Mouse (Mus musculus): ENCODE data around the gene Trpc4ap. TPM values are rescaled to one million over a fixed set of nuclear protein-coding genes. Genes with fewer than 3 reads are reported as not detected.

Gene Trpc4ap
- polyA plus RNA-seq, 1 experiment from 2014 or later: 66.5 TPM

- no peaks in the 10 kb centered on the region; the same call in 1 of the 2 replicates for H3K4me1 ChIP-seq (replicated peaks; ENCODE audit: control insufficient read depth, insufficient read depth)
- H3K36me3 ChIP-seq (ENCODE audit: control insufficient read depth, insufficient read depth, low read length): peaks cover 6% of the 10 kb centered on the region; the same call in 1 of the 2 replicates
- H3K27ac ChIP-seq (replicated peaks): no peak overlapping the region
- ATAC-seq (ENCODE audit: low FRiP score, low TSS enrichment) (no peak), DNase-seq (ENCODE audit: low spot score) (peak; percentile 86)
- no peak for TF ChIP-seq EP300 (optimal IDR thresholded peaks at IDR 0.05)
- TF ChIP-seq CTCF (IDR thresholded peaks at IDR 0.05; ENCODE audit: low read depth): peak; percentile 93
- H3K4me3 ChIP-seq (ENCODE audit: low read depth, low read length): no peak overlapping the region
- WGBS: 68% methylated on average over 21 of the region's 21 CpGs
- H3K4me2 ChIP-seq (replicated peaks; ENCODE audit: low read depth): no peak overlapping the region
- H3K27me3 ChIP-seq (ENCODE audit: control insufficient read depth, insufficient read depth, low read length): no peaks in the 10 kb centered on the region
- H3K9me3 ChIP-seq (ENCODE audit: control insufficient read depth, low read length): no peaks in the 10 kb centered on the region
- H3K9ac ChIP-seq (ENCODE audit: low read length): no peak overlapping the region
Measured at GRCm38 (mm10) chr2:155627030-155627738, 65.0 kb downstream of the Trpc4ap start.

- WGBS: 50% methylated on average over 15 of the region's 15 CpGs
- Histone ChIP-seq H3K36me3 (ENCODE audit: control insufficient read depth, insufficient read depth, low read length) (peaks cover 3% of the 10 kb centered on the region; the same call in 1 of the 2 replicates), H3K4me1 (replicated peaks; ENCODE audit: control insufficient read depth, insufficient read depth) (no peaks in the 10 kb centered on the region; the same call in 1 of the 2 replicates), H3K27ac (replicated peaks) (no peak overlapping the region), H3K4me3 (ENCODE audit: low read depth, low read length) (no peak overlapping the region), H3K27me3 (ENCODE audit: control insufficient read depth, insufficient read depth, low read length) (no peaks in the 10 kb centered on the region), H3K9ac (ENCODE audit: low read length) (no peak overlapping the region), H3K4me2 (replicated peaks; ENCODE audit: low read depth) (no peak overlapping the region), H3K9me3 (ENCODE audit: control insufficient read depth, low read length) (no peaks in the 10 kb centered on the region)
- DNase-seq (ENCODE audit: low spot score) (no peak), ATAC-seq (ENCODE audit: low FRiP score, low TSS enrichment) (no peak)
- no peak for TF ChIP-seq EP300 (optimal IDR thresholded peaks at IDR 0.05)
- TF ChIP-seq CTCF (IDR thresholded peaks at IDR 0.05; ENCODE audit: low read depth): no peak
Measured at GRCm38 (mm10) chr2:155626277-155626676, 65.9 kb downstream of the Trpc4ap start.

- Histone ChIP-seq H3K4me1 (replicated peaks; ENCODE audit: control insufficient read depth, insufficient read depth) (no peaks in the 10 kb centered on the region; the same call in 1 of the 2 replicates), H3K4me3 (ENCODE audit: low read depth, low read length) (no peak overlapping the region), H3K4me2 (replicated peaks; ENCODE audit: low read depth) (no peak overlapping the region), H3K27me3 (ENCODE audit: control insufficient read depth, insufficient read depth, low read length) (no peaks in the 10 kb centered on the region), H3K9me3 (ENCODE audit: control insufficient read depth, low read length) (no peaks in the 10 kb centered on the region), H3K9ac (ENCODE audit: low read length) (no peak overlapping the region), H3K36me3 (ENCODE audit: control insufficient read depth, insufficient read depth, low read length) (no peaks in the 10 kb centered on the region), H3K27ac (replicated peaks) (no peak overlapping the region)
- DNase-seq (ENCODE audit: low spot score) (no peak), ATAC-seq (ENCODE audit: low FRiP score, low TSS enrichment) (no peak)
- peak; percentile 86 for TF ChIP-seq CTCF (IDR thresholded peaks at IDR 0.05; ENCODE audit: low read depth)
- TF ChIP-seq EP300 (optimal IDR thresholded peaks at IDR 0.05): no peak
- WGBS: 37% methylated on average over 10 of the region's 10 CpGs
Measured at GRCm38 (mm10) chr2:155624730-155625129, 67.5 kb downstream of the Trpc4ap start.

GRCm38 (mm10) chr2:155623996-155624395 is 68.2 kb downstream of the Trpc4ap start:
- H3K36me3 ChIP-seq (ENCODE audit: control insufficient read depth, insufficient read depth, low read length): no peaks in the 10 kb centered on the region
- no peak overlapping the region; the same call in 1 of the 2 replicates for H3K9ac ChIP-seq (ENCODE audit: low read length)
- no peaks in the 10 kb centered on the region for H3K4me1 ChIP-seq (replicated peaks; ENCODE audit: control insufficient read depth, insufficient read depth)
- no peak overlapping the region for H3K27ac ChIP-seq (replicated peaks)
- no peak overlapping the region for H3K4me3 ChIP-seq (ENCODE audit: low read depth, low read length)
- DNase-seq (ENCODE audit: low spot score): no peak
- H3K9me3 ChIP-seq (ENCODE audit: control insufficient read depth, low read length): no peaks in the 10 kb centered on the region
- no peak overlapping the region for H3K4me2 ChIP-seq (replicated peaks; ENCODE audit: low read depth)
- no peak for ATAC-seq (ENCODE audit: low FRiP score, low TSS enrichment)
- H3K27me3 ChIP-seq (ENCODE audit: control insufficient read depth, insufficient read depth, low read length): no peaks in the 10 kb centered on the region
- WGBS: 70% methylated on average over 6 of the region's 6 CpGs
- TF ChIP-seq EP300 (optimal IDR thresholded peaks at IDR 0.05) (no peak), CTCF (IDR thresholded peaks at IDR 0.05; ENCODE audit: low read depth) (no peak)

- WGBS: 30% methylated on average over 11 of the region's 11 CpGs
- Histone ChIP-seq H3K9me3 (ENCODE audit: control insufficient read depth, low read length) (no peaks in the 10 kb centered on the region), H3K36me3 (ENCODE audit: control insufficient read depth, insufficient read depth, low read length) (no peaks in the 10 kb centered on the region), H3K27ac (replicated peaks) (no peak overlapping the region), H3K4me1 (replicated peaks; ENCODE audit: control insufficient read depth, insufficient read depth) (no peaks in the 10 kb centered on the region), H3K27me3 (ENCODE audit: control insufficient read depth, insufficient read depth, low read length) (no peaks in the 10 kb centered on the region), H3K9ac (ENCODE audit: low read length) (no peak overlapping the region), H3K4me3 (ENCODE audit: low read depth, low read length) (no peak overlapping the region), H3K4me2 (replicated peaks; ENCODE audit: low read depth) (no peak overlapping the region)
- DNase-seq (ENCODE audit: low spot score) (no peak), ATAC-seq (ENCODE audit: low FRiP score, low TSS enrichment) (no peak)
- TF ChIP-seq EP300 (optimal IDR thresholded peaks at IDR 0.05) (no peak), CTCF (IDR thresholded peaks at IDR 0.05; ENCODE audit: low read depth) (no peak; the same call in 1 of the 2 replicates)
Measured at GRCm38 (mm10) chr2:155622606-155623005, 69.6 kb downstream of the Trpc4ap start.

- Histone ChIP-seq H3K4me3 (ENCODE audit: low read depth, low read length) (no peak overlapping the region), H3K9me3 (ENCODE audit: control insufficient read depth, low read length) (no peaks in the 10 kb centered on the region), H3K27ac (replicated peaks) (no peak overlapping the region), H3K4me1 (replicated peaks; ENCODE audit: control insufficient read depth, insufficient read depth) (no peaks in the 10 kb centered on the region), H3K4me2 (replicated peaks; ENCODE audit: low read depth) (no peak overlapping the region), H3K9ac (ENCODE audit: low read length) (no peak overlapping the region), H3K27me3 (ENCODE audit: control insufficient read depth, insufficient read depth, low read length) (no peaks in the 10 kb centered on the region), H3K36me3 (ENCODE audit: control insufficient read depth, insufficient read depth, low read length) (no peaks in the 10 kb centered on the region)
- ATAC-seq (ENCODE audit: low FRiP score, low TSS enrichment): peak; percentile 71; the same call in 1 of the 2 replicates
- TF ChIP-seq EP300 (optimal IDR thresholded peaks at IDR 0.05) (no peak), CTCF (IDR thresholded peaks at IDR 0.05; ENCODE audit: low read depth) (peak; percentile 91)
- peak; percentile 89 for DNase-seq (ENCODE audit: low spot score)
- WGBS: 22% methylated on average over 8 of the region's 8 CpGs
Measured at GRCm38 (mm10) chr2:155619817-155620216, 72.4 kb downstream of the Trpc4ap start.

All from stomach, postnatal 0 days (tissue).